Mouse (Mus musculus): ENCODE measurements around the gene Cfl1. TPM values are rescaled to one million over a fixed set of nuclear protein-coding genes. Genes with fewer than 3 reads are reported as not detected.

Gene Cfl1
- polyA plus RNA-seq, 1 experiment from 2014 or later, result 2,829 TPM

DNA sequence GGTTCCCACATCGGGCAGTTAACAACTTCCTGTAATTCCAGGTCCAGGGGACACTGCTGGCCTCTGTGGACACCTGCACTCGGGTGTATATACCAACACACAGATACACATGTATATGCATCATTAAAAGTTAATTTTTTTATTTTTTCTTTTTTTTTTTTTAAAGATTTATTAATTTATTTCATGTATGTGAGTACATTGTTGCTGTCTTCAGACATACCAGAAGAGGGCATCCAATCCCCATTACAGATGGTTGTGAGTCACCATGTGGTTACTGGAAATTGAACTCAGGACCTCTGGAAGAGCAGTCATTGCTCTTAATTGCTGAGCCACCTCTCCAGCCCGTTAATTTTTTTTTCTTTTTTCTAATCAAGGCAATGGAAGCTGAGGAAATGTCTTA is 17.4 kb upstream of the Cfl1 start:
- Histone ChIP-seq H3K4me1 (peaks cover 55% of the 10 kb centered on the region), H3K27me3 (ENCODE audit: insufficient read depth, poor library complexity, severe bottlenecking) (no peaks in the 10 kb centered on the region), H3K4me3 (no peak overlapping the region), H3K36me3 (peaks cover 19% of the 10 kb centered on the region), H3K27ac (no peak overlapping the region), H3K9me3 (no peaks in the 10 kb centered on the region)
- 73% methylated on average over 3 of the region's 3 CpGs for WGBS
- DNase-seq (ENCODE audit: low spot score), result no peak

DNA sequence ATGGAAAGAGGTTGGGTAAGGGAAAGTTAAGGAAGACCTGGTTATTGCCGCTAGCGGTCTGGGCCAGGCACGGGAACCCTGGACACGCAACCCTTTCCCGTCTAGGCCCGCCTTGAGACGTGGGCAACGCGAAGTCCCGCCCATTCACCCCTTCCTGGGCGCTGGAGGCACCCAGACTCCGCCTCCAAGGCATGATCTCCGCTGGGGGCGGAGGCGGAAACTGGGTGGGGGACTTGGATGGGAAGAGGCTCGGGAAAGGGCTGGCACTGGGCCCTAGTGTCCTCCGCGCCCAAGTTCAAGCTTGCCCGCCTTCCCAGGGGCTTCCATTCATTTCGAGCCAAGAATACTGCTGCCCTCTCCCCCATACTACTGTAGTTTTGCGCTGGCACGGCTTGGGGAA is 16.5 kb upstream of the Cfl1 start, which contains the start of gene Efemp2:
TSS of gene Efemp2 (plus strand) at position 235 of the 400 bp plus-strand sequence.
- DNase-seq (ENCODE audit: low spot score), result peak; percentile 95
- H3K4me3 ChIP-seq, result peak within 1 kb of the TSS; percentile 81
- peaks cover 26% of the 10 kb centered on the region for H3K36me3 ChIP-seq
- H3K27ac ChIP-seq, result peak within 1 kb of the TSS; percentile 96
- no peaks in the 10 kb centered on the region for H3K9me3 ChIP-seq
- WGBS, result under 1% methylated on average over 22 of the region's 22 CpGs
- H3K27me3 ChIP-seq (ENCODE audit: insufficient read depth, poor library complexity, severe bottlenecking), result no peaks in the 10 kb centered on the region
- peaks cover 54% of the 10 kb centered on the region for H3K4me1 ChIP-seq

DNA sequence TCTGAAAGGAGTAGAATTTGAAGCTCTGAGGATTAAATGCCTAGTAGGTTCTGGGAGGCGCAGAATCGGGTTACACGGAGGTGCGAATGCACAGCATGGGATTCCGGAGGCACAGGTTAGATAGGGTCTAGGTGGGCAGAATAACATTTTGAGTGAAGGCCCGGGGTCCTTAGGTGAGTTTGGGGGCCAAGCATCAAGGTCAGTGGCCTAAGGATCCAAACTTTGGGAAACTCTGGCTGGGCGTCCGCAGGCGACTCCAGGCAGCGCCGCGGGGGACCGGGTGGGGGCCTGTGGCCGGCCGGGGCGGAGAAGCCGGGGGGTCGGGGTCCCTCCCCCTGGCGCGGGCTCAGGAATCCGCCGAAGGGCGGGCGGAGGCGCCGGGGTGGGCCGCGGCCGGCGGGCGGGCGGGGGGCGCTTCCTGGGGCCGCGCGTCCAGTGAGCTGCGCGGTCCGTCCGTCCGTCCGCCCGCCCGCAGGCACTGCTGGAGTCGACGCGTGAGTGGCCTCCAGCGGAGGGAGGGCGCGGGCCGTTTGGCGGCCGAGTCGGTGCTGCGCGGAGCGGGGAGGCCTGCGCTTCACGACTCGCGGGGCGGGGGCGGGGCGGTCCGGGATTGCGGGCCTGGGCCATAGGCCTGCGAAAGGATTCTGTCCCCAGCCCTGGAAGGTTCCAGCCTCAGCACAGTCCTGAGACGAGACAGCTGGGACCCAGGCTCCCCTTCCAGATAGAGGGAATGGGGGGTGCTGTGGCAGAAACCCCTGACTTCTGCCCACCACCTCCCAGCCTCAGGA is 15.8 kb upstream of the Cfl1 start:
- Histone ChIP-seq H3K27ac (peak overlapping the region; percentile 96), H3K27me3 (ENCODE audit: insufficient read depth, poor library complexity, severe bottlenecking) (no peaks in the 10 kb centered on the region), H3K4me3 (peak overlapping the region; percentile 81), H3K4me1 (peaks cover 46% of the 10 kb centered on the region), H3K9me3 (no peaks in the 10 kb centered on the region), H3K36me3 (peaks cover 33% of the 10 kb centered on the region)
- DNase-seq (ENCODE audit: low spot score), result no peak
- under 1% methylated on average over 46 of the region's 68 CpGs for whole genome bisulfite sequencing

DNA sequence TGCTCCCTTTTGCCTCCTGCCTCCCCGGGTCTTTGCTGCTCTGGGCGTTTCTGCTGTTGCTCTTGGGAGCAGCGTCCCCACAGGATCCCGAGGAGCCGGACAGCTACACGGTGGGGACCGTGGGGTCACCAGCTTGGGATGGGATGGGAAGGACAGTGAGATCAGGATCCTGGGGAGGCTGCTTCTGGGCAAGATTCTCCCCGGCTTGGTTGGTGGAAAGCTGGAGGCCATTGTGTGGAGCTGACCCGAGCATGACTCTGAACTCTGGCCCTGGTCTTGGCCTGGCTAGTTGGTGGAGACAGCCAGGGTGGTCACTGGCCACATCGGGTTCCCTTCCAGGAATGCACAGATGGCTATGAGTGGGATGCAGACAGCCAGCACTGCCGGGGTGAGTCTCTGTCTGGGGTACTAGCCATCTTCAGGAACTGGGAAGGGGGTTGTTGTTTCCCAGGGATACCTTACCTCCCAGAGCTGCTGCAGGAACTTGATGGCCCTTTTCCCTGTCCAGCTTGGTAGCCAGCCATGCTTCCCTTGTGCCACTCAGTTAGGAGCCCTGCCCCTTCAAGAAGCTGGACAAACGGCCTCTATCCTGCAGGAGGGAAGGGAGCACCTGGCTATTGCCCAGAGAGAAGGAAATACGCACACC is 15.1 kb upstream of the Cfl1 start:
- Histone ChIP-seq H3K9me3 (no peaks in the 10 kb centered on the region), H3K27me3 (ENCODE audit: insufficient read depth, poor library complexity, severe bottlenecking) (no peaks in the 10 kb centered on the region), H3K27ac (peak overlapping the region; percentile 96), H3K4me3 (peak overlapping the region; percentile 81), H3K36me3 (peaks cover 41% of the 10 kb centered on the region), H3K4me1 (peaks cover 39% of the 10 kb centered on the region)
- DNase-seq (ENCODE audit: low spot score), result no peak
- WGBS, result 17% methylated on average over 13 of the region's 13 CpGs

DNA sequence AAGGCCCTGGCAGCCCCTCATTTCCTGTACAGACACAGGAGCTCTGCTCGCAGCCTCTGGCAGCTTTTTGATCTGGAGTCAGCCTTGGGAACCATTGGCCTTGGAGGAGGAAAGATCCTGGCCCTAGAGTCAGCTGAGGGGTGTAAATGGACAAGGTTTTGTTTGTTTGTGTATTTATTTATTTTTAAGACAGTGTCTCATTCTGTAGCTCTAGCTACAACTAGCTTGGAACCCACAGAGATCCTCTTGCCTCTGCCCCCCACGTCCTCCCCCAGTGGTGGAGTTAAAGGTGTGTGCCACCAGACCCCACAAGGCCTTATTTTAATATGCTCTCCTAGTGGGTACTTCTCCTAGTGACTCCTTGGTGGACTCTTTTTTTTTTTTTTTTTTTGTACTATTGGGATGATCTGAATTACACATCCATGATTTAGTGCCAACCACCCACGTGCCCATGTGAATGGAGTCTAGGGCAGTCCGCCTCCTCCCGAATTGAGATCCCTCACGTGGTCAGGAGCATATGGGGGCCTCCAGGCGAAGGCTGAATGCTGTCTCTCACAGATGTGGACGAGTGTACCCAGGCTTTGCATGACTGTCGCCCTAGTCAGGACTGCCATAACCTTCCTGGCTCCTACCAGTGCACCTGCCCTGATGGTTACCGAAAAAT is 13.1 kb upstream of the Cfl1 start:
- H3K4me1 ChIP-seq, result peaks cover 38% of the 10 kb centered on the region
- no peak for DNase-seq (ENCODE audit: low spot score)
- H3K27ac ChIP-seq, result no peak overlapping the region
- 84% methylated on average over 10 of the region's 10 CpGs for WGBS
- H3K36me3 ChIP-seq, result peaks cover 60% of the 10 kb centered on the region
- H3K4me3 ChIP-seq, result no peak overlapping the region
- no peaks in the 10 kb centered on the region for H3K9me3 ChIP-seq
- no peaks in the 10 kb centered on the region for H3K27me3 ChIP-seq (ENCODE audit: insufficient read depth, poor library complexity, severe bottlenecking)

DNA sequence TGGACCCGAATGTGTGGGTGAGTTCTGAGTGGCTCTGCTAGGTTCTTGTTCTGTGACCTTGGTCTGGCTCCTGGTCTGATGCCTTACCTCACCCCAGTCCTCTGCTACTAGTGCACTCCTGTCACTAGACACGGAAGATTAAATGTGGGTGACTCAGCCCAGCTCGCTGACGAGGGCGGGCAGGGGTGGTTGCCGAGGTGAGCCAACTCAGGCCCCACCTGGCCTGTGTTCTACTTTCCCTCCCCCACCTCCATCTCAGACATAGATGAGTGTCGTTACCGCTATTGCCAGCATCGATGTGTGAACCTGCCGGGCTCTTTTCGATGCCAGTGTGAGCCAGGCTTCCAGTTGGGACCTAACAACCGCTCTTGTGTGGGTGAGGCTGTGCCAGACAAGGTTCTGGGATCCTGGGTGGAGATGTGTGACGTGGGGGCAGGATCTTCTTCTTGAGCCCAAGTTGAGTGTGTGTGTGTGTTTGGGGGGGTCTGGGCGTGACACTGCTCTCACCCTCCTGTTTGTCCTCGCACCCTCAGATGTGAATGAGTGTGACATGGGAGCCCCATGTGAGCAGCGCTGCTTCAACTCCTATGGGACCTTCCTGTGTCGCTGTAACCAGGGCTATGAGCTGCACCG is 12.5 kb upstream of the Cfl1 start:
- no peak for DNase-seq (ENCODE audit: low spot score)
- H3K4me1 ChIP-seq, result peaks cover 38% of the 10 kb centered on the region
- no peaks in the 10 kb centered on the region for H3K27me3 ChIP-seq (ENCODE audit: insufficient read depth, poor library complexity, severe bottlenecking)
- H3K9me3 ChIP-seq, result no peaks in the 10 kb centered on the region
- H3K27ac ChIP-seq, result no peak overlapping the region
- H3K4me3 ChIP-seq, result no peak overlapping the region
- peaks cover 67% of the 10 kb centered on the region for H3K36me3 ChIP-seq
- WGBS, result 89% methylated on average over 18 of the region's 18 CpGs

DNA sequence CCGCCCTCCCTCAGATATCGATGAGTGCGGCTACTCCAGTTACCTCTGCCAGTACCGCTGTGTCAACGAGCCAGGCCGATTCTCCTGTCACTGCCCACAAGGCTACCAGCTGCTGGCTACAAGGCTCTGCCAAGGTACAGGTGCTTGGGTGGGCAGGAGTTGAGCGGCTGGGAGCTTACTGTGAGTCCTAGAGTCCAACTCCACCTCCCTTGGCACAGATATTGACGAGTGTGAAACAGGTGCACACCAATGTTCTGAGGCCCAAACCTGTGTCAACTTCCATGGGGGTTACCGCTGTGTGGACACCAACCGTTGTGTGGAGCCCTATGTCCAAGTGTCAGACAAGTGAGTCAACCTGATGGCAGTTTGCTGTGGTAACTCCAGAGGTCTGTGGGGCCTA is 10.2 kb upstream of the Cfl1 start:
- WGBS, result 88% methylated on average over 10 of the region's 10 CpGs
- peaks cover 20% of the 10 kb centered on the region for H3K4me1 ChIP-seq
- no peak overlapping the region for H3K4me3 ChIP-seq
- H3K36me3 ChIP-seq, result peaks cover 89% of the 10 kb centered on the region
- no peaks in the 10 kb centered on the region for H3K27me3 ChIP-seq (ENCODE audit: insufficient read depth, poor library complexity, severe bottlenecking)
- DNase-seq (ENCODE audit: low spot score), result no peak
- no peaks in the 10 kb centered on the region for H3K9me3 ChIP-seq
- no peak overlapping the region for H3K27ac ChIP-seq

DNA sequence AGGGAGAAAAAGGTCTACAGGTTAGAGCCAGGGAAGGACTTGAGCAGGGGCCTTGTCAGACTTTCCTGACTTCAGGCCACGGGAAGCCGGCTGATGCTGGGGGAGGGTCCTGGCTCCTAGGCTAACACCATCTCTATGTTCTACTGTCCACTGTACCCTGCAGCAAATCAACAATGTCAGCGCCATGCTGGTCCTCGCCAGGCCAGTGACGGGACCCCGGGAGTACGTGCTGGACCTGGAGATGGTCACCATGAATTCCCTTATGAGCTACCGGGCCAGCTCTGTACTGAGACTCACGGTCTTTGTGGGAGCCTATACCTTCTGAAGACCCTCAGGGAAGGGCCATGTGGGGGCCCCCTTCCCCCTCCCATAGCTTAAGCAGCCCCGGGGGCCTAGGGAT is 8.9 kb upstream of the Cfl1 start:
- H3K36me3 ChIP-seq, result peaks cover 98% of the 10 kb centered on the region
- no peak overlapping the region for H3K27ac ChIP-seq
- no peaks in the 10 kb centered on the region for H3K27me3 ChIP-seq (ENCODE audit: insufficient read depth, poor library complexity, severe bottlenecking)
- H3K4me3 ChIP-seq, result no peak overlapping the region
- no peak for DNase-seq (ENCODE audit: low spot score)
- WGBS, result 89% methylated on average over 10 of the region's 10 CpGs
- H3K9me3 ChIP-seq, result no peaks in the 10 kb centered on the region
- H3K4me1 ChIP-seq, result peaks cover 14% of the 10 kb centered on the region; the same call in 1 of the 2 replicates

DNA sequence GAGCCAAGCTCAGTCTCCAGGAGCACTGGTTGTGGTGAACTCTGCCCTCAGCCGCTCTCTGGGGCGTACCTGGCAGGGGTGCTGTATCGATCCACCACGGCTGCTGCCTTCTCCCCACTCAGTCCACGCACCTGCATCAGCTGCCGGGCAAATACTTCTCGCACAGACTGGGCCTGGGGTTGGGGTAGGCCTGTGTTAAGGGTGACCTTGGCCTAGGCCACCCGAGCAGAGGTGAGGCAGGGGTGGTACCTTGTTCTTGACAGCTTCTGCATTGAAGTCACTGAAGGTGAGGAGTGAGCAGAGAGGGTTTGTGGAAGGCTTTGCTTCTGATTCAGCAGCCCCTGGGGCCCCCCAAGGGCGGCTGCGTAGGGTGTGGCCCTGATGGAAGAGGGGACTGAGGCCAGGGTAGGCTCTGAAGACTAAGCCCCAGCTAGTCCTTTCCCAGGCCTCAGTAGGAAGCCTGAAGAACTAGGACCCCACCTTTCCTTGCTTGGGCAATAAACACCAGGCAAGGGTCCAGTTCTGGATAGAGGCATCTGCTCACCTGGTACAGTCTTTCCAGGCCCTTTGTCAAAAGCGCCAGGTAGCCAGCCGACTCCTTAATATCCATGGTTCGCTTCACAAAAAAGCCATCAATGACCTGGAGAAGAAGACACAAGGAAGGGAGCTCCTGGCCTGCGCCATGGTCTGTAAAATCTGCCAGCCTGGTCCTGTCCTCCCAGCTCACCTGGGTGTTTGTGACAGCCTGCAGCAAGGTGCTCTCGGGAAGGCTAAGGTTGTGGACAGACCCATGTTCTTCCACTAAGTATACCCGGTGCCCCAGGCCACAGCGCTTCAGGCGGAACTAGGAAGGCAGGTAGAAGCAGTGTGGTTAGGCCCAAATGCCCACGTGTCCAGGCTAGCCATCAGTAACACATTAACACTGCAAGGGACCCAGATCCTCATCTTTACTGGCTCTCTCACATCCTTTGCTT is 6.6 kb upstream of the Cfl1 start:
- Histone ChIP-seq H3K36me3 (peaks cover 80% of the 10 kb centered on the region), H3K27me3 (ENCODE audit: insufficient read depth, poor library complexity, severe bottlenecking) (no peaks in the 10 kb centered on the region), H3K4me3 (no peak overlapping the region), H3K9me3 (no peaks in the 10 kb centered on the region), H3K27ac (no peak overlapping the region), H3K4me1 (peaks cover 21% of the 10 kb centered on the region)
- DNase-seq (ENCODE audit: low spot score), result no peak
- WGBS, result 92% methylated on average over 19 of the region's 19 CpGs

DNA sequence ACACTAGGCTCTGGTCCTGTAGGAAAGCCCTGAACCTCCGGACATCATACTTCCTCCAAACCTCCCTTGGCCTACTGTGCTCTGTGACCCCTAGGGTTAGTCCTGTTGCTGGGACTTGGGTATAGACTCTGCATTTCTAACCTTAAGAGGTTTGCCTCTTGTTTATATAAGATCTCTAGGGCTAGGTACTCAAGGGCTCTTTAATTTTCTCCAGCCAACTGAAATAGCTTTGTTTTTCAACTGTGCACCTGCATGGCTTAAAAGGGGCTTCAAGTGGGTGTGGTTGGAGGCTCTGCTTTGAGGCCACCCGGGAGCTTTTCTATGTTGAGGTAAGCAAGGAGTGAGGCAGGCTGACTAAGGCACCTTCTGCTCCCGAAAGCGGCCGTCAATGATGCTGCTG is 5.8 kb upstream of the Cfl1 start:
- peaks cover 72% of the 10 kb centered on the region for H3K36me3 ChIP-seq

DNA sequence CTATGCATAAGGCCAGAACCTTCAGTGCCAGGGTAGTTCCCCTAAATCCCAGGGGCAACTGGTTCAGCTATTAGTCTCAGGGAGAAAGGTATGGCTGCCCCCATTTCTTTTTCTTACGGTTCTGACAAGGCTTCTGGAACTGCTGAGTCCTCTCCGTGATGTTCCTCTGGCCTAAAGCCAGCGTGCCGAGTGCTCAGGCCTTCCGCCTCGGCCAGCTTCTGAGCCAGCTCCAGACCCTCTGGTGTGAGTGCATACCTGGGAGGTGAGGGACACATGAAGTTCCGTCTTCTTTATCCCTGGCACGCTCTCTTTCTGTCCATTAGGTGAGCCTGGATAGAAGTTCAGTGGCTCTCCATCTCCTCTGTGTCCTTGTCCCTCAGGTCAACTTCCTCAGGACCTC is 4.9 kb upstream of the Cfl1 start:
- 88% methylated on average over 8 of the region's 8 CpGs for WGBS
- Histone ChIP-seq H3K9me3 (no peaks in the 10 kb centered on the region), H3K4me1 (peaks cover 27% of the 10 kb centered on the region), H3K4me3 (no peak overlapping the region), H3K27ac (no peak overlapping the region), H3K36me3 (peaks cover 63% of the 10 kb centered on the region), H3K27me3 (ENCODE audit: insufficient read depth, poor library complexity, severe bottlenecking) (no peaks in the 10 kb centered on the region)
- DNase-seq (ENCODE audit: low spot score), result no peak

More for the DNA sequence above, 5.8 kb upstream of the Cfl1 start:
- H3K4me1 ChIP-seq, result peaks cover 27% of the 10 kb centered on the region
- H3K27ac ChIP-seq, result no peak overlapping the region
- H3K4me3 ChIP-seq, result no peak overlapping the region
- 89% methylated on average over 5 of the region's 5 CpGs for WGBS
- no peaks in the 10 kb centered on the region for H3K9me3 ChIP-seq
- H3K27me3 ChIP-seq (ENCODE audit: insufficient read depth, poor library complexity, severe bottlenecking), result no peaks in the 10 kb centered on the region
- no peak for DNase-seq (ENCODE audit: low spot score)

DNA sequence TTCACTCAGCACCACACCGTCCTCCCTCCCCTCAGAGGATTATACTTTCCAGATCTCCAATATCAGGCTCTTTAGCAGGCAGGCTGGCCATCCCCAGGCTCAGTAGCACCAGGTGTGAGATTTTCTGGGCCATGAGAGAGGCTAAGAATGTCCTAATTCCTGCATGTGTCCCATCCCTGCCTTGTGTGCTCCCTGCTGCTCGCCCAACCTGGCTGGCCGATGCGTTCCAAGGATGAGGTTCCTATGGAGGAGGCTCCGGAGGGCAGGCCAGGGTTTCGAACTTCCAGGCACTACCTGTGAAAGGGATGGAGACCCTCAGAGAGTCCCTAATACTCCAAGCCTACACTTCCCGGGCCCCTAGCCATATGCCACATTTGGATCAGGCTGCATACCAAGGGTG is 4.4 kb upstream of the Cfl1 start:
- H3K4me1 ChIP-seq, result peaks cover 27% of the 10 kb centered on the region
- H3K27me3 ChIP-seq (ENCODE audit: insufficient read depth, poor library complexity, severe bottlenecking), result no peaks in the 10 kb centered on the region
- 94% methylated on average over 7 of the region's 7 CpGs for WGBS
- no peaks in the 10 kb centered on the region for H3K9me3 ChIP-seq
- no peak overlapping the region for H3K4me3 ChIP-seq
- no peak overlapping the region for H3K27ac ChIP-seq
- H3K36me3 ChIP-seq, result peaks cover 58% of the 10 kb centered on the region
- DNase-seq (ENCODE audit: low spot score), result no peak
